In the genomic region with DNA sequence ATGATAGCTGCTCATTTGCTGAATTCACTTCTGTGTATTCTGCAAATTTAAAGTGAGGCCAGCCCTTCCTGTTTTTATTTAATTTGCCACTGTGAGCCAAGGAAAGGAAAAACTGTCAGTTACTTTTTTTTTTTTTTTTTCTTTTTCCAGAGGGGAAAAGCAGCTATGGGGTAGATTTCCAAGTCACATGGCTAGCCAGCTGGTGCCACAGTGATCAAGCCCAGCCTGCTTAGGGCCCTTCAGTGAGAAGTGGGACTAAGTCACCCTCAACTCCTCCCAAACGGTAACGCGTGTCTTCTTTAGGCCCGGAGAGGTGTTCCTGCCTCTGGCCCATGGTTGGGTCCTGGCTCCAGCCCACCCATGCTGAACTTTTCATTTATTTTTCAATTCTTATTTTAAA, we compare ENCODE assay signal across 10 mouse cellular contexts.
DNase-seq lines count a peak whose midpoint lies in the region; ATAC-seq and TF ChIP-seq lines count a peak whose summit lies in the region.
"Had no signal": no experiment of that assay in that cellular context is flagged by ENCODE, and none has a peak within 500 bp of the region (broad histone marks: within the 10 kb centered on the region; RNA-seq: fewer than 3 reads in every experiment).

No protein-coding gene starts in this region.

- H3K4me2 ChIP-seq in embryonic facial prominence, embryonic 12.5 days (replicated peaks) = no peak overlapping the region
- H3K4me2 ChIP-seq in hindbrain, postnatal 0 days (ENCODE audit: low read depth, low read length) = no peak overlapping the region
- H3K4me2 ChIP-seq: heart, embryonic 15.5 days had no signal

- no peak for ATAC-seq in embryonic facial prominence, embryonic 12.5 days (ENCODE audit: insufficient number of reproducible peaks, insufficient read depth, low FRiP score, low TSS enrichment)
- ATAC-seq in hindbrain, postnatal 0 days = no peak

- no peaks in the 10 kb centered on the region for H3K27me3 ChIP-seq in embryonic facial prominence, embryonic 12.5 days
- H3K27me3 ChIP-seq in hindbrain, postnatal 0 days (ENCODE audit: insufficient read depth, low read length) = no peaks in the 10 kb centered on the region
- H3K27me3 ChIP-seq: heart, embryonic 15.5 days had no signal

- 51% methylated on average over 4 of the region's 4 CpGs for WGBS in embryonic facial prominence, embryonic 12.5 days
- WGBS in hindbrain, postnatal 0 days = 64% methylated on average over 4 of the region's 4 CpGs

- intact Hi-C loops in heart, postnatal 36 days (cut with DNase I) = loop anchor here (5.0 kb wide), 1 partner anchor 156 kb away; a partner anchor contains a TSS

- no peak for TF ChIP-seq CTCF in hindbrain, postnatal 0 days (IDR thresholded peaks at IDR 0.05; ENCODE audit: low read depth)

- H3K4me1 ChIP-seq in embryonic facial prominence, embryonic 12.5 days = peaks cover 66% of the 10 kb centered on the region
- peaks cover 18% of the 10 kb centered on the region for H3K4me1 ChIP-seq in hindbrain, postnatal 0 days (ENCODE audit: insufficient read depth, low read length)

- no peaks in the 10 kb centered on the region for H3K36me3 ChIP-seq in embryonic facial prominence, embryonic 12.5 days
- H3K36me3 ChIP-seq in hindbrain, postnatal 0 days (ENCODE audit: insufficient read depth, low read length) = no peaks in the 10 kb centered on the region
- H3K36me3 ChIP-seq: heart, embryonic 15.5 days had no signal

- no peaks in the 10 kb centered on the region for H3K9me3 ChIP-seq in embryonic facial prominence, embryonic 12.5 days
- H3K9me3 ChIP-seq in hindbrain, postnatal 0 days (ENCODE audit: low read length) = no peaks in the 10 kb centered on the region
- H3K9me3 ChIP-seq: heart, embryonic 15.5 days had no signal

- H3K4me3 ChIP-seq in embryonic facial prominence, embryonic 12.5 days = no peak overlapping the region
- no peak overlapping the region for H3K4me3 ChIP-seq in hindbrain, postnatal 0 days (ENCODE audit: low read length)
- H3K4me3 ChIP-seq: heart, embryonic 15.5 days; myocyte had no signal

- H3K9ac ChIP-seq in embryonic facial prominence, embryonic 12.5 days = no peak overlapping the region
- no peak overlapping the region for H3K9ac ChIP-seq in hindbrain, postnatal 0 days (replicated peaks; ENCODE audit: low read length)
- H3K9ac ChIP-seq: heart, embryonic 15.5 days had no signal

- peak; percentile 51 for DNase-seq in heart, adult 8-10 months (ENCODE audit: low spot score)
- DNase-seq in heart, postnatal 4 days = no peak
- DNase-seq in heart, postnatal 36 days = peak; percentile 32 to 38
- DNase-seq in lung, postnatal 10 days = peak; percentile 52
- no peak for DNase-seq in hindbrain, postnatal 0 days (ENCODE audit: low spot score)
- no peak for DNase-seq in adrenal gland, postnatal 14 days
- no peak for DNase-seq in right cerebral cortex, adult 18-20 months

- H3K27ac ChIP-seq in embryonic facial prominence, embryonic 12.5 days = peak overlapping the region; percentile 67; the same call in 1 of the 2 replicates
- no peak overlapping the region for H3K27ac ChIP-seq in hindbrain, postnatal 0 days

Comparison
In these comparisons a context has a peak if more than half of its experiments do, and no peak if none do; other contexts are left out.
1. DNase-seq: peak in heart, adult 8-10 months (single experiment), heart, postnatal 36 days (2 of 2) and lung, postnatal 10 days (single experiment); none in heart, postnatal 4 days (single experiment), hindbrain, postnatal 0 days (single experiment), adrenal gland, postnatal 14 days (single experiment) and right cerebral cortex, adult 18-20 months (single experiment).